Mouse (Mus musculus): ENCODE results near the gene Smg9.

DNA sequence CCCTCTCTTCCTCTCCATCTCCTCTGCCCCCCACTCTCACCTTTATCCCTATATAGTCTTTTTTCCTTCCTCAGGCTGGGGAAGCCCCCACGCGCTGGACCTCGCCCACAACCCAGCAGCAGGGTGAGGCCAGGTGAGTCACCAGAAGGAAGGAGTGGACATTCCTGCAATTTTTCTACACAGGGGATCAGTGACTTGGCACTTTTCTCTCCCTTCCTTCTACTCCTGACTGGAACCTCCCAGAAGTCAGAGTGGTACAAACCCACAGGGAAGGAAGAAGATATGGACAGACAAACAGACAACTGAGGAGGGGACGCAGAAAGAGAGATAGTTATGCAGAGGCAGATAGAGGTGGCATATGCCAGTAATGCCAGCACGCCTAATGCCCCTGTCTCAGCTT is 60.0 kb downstream of the Smg9 start:
- TF ChIP-seq POLR2A (IDR thresholded peaks at IDR 0.05; ENCODE audit: low read depth, low read length) (no peak), CTCF (IDR thresholded peaks at IDR 0.05; ENCODE audit: extremely low read depth, insufficient read depth, insufficient read length, insufficient replicate concordance) (no peak)

All from spleen, adult 2 months (tissue).